ENCODE assay signal across 11 mouse cellular contexts in the genomic region with DNA sequence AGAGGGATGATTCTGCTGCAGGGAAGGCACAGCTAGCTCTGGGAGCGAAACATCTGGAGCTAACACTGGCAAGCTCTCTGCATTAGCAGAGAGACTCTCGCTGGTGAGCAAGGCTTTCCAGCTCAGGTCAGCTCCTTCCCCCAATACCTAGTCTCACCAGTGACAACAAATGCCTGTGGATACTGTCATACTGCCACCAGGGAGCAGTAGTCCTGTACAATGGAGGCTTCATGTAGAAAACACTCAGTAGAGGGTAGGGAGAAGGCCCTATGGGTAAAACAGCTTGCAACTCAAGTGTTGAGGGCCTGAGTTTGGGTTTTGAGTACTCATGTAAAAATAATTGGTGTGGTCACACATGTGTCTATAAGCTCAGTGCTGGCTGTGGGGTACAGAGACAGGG.
DNase-seq lines count a peak whose midpoint lies in the region; ATAC-seq and TF ChIP-seq lines count a peak whose summit lies in the region.
"Had no signal": no experiment of that assay in that cellular context is flagged by ENCODE, and none has a peak within 500 bp of the region (broad histone marks: within the 10 kb centered on the region; RNA-seq: fewer than 3 reads in every experiment).

No protein-coding gene starts in this region.

- H3K9ac ChIP-seq in liver, adult 2 months (ENCODE audit: low read depth, low read length), result no peak overlapping the region
- no peak overlapping the region for H3K9ac ChIP-seq in liver, embryonic 11.5 days (ENCODE audit: low read depth, low read length)
- H3K9ac ChIP-seq: embryonic facial prominence, embryonic 13.5 days; hindbrain, embryonic 14.5 days had no signal

- no peak overlapping the region for H3K27ac ChIP-seq in cerebellum, adult 2 months (ENCODE audit: insufficient read depth, low read length)
- H3K27ac ChIP-seq in liver, adult 2 months (replicated peaks; ENCODE audit: insufficient read depth, low read depth, low read length), result no peak overlapping the region
- no peak overlapping the region for H3K27ac ChIP-seq in liver, embryonic 11.5 days (ENCODE audit: low read depth, low read length)
- H3K27ac ChIP-seq: embryonic facial prominence, embryonic 13.5 days; hindbrain, embryonic 14.5 days had no signal

- TF ChIP-seq CTCF in cerebellum, adult 2 months (IDR thresholded peaks at IDR 0.05; ENCODE audit: borderline replicate concordance, insufficient read depth, low read depth, low read length), result no peak
- TF ChIP-seq CTCF in liver, adult 2 months (IDR thresholded peaks at IDR 0.05; ENCODE audit: low read depth, low read length), result 0 out of 2 replicates have a peak, but pooled peaks have one; percentile 3

- H3K4me3 ChIP-seq in cerebellum, adult 2 months (replicated peaks; ENCODE audit: insufficient read depth, low read depth, low read length), result no peak overlapping the region
- H3K4me3 ChIP-seq in liver, adult 2 months (ENCODE audit: insufficient read depth, low read depth, low read length), result no peak overlapping the region
- no peak overlapping the region for H3K4me3 ChIP-seq in liver, embryonic 11.5 days (ENCODE audit: low read depth, low read length)
- H3K4me3 ChIP-seq: embryonic facial prominence, embryonic 13.5 days had no signal

- peak; percentile 44 to 58 for DNase-seq in cerebellum, postnatal 10 days
- no peak for DNase-seq in cerebellum, adult 2 months
- DNase-seq in liver, adult 2 months (ENCODE audit: extremely low read depth, low read depth, low spot score), result peak; percentile 12
- DNase-seq in liver, embryonic 11.5 days (ENCODE audit: low spot score), result no peak
- no peak for DNase-seq in embryo, embryonic 10.5 days (ENCODE audit: low spot score)
- DNase-seq in adrenal gland, adult 8-10 months, result no peak
- DNase-seq: lung, postnatal 10 days had no signal

- TF ChIP-seq POLR2A in cerebellum, adult 2 months (IDR thresholded peaks at IDR 0.05; ENCODE audit: borderline replicate concordance, insufficient read depth, low read length), result no peak
- TF ChIP-seq POLR2A in liver, adult 2 months (IDR thresholded peaks at IDR 0.05; ENCODE audit: extremely low read depth, insufficient read depth, low read length), result no peak

- ATAC-seq in liver, embryonic 11.5 days (replicated peaks; ENCODE audit: low FRiP score), result no peak
- ATAC-seq in CD4-positive, CD25-positive, alpha-beta regulatory T cell, adult 4 months, result peak; percentile 77
- peak; percentile 67 for ATAC-seq in inflammation-experienced regulatory T-cells, adult 6 months

- H3K79me2 ChIP-seq in liver, adult 2 months (ENCODE audit: control insufficient read depth, insufficient read depth, low read length), result no peaks in the 10 kb centered on the region

- no peaks in the 10 kb centered on the region for H3K4me1 ChIP-seq in cerebellum, adult 2 months (ENCODE audit: control insufficient read depth, insufficient read depth, low read length)
- no peaks in the 10 kb centered on the region for H3K4me1 ChIP-seq in liver, adult 2 months (ENCODE audit: control insufficient read depth, insufficient read depth, low read length)
- H3K4me1 ChIP-seq in liver, embryonic 11.5 days (replicated peaks; ENCODE audit: control insufficient read depth, insufficient read depth, low read length), result no peaks in the 10 kb centered on the region
- H3K4me1 ChIP-seq: embryonic facial prominence, embryonic 13.5 days had no signal

- 90% methylated on average over 2 of the region's 2 CpGs for WGBS in cerebellum, adult 2 months
- 62% methylated on average over 2 of the region's 2 CpGs for WGBS in liver, adult 2 months
- WGBS in liver, embryonic 11.5 days, result 70% methylated on average over 2 of the region's 2 CpGs

- H3K27me3 ChIP-seq in cerebellum, adult 2 months (ENCODE audit: control insufficient read depth, insufficient read depth, low read length), result no peaks in the 10 kb centered on the region
- H3K27me3 ChIP-seq in liver, adult 2 months (ENCODE audit: control insufficient read depth, insufficient read depth, low read length), result no peaks in the 10 kb centered on the region
- H3K27me3 ChIP-seq in liver, embryonic 11.5 days (replicated peaks; ENCODE audit: control insufficient read depth, insufficient read depth, low read length), result no peaks in the 10 kb centered on the region
- H3K27me3 ChIP-seq: embryonic facial prominence, embryonic 13.5 days had no signal

- no peaks in the 10 kb centered on the region for H3K36me3 ChIP-seq in liver, adult 2 months (ENCODE audit: control insufficient read depth, insufficient read depth, low read length)
- H3K36me3 ChIP-seq in liver, embryonic 11.5 days (ENCODE audit: control insufficient read depth, insufficient read depth, low read length), result no peaks in the 10 kb centered on the region
- H3K36me3 ChIP-seq: embryonic facial prominence, embryonic 13.5 days had no signal

- no peaks in the 10 kb centered on the region for H3K9me3 ChIP-seq in liver, embryonic 11.5 days (ENCODE audit: control insufficient read depth, low read length)
- H3K9me3 ChIP-seq: embryonic facial prominence, embryonic 13.5 days had no signal

- H3K4me2 ChIP-seq in liver, embryonic 11.5 days, result no peak overlapping the region
- H3K4me2 ChIP-seq: embryonic facial prominence, embryonic 13.5 days; hindbrain, embryonic 14.5 days had no signal

Comparison
In these comparisons a context has a peak if more than half of its experiments do, and no peak if none do; other contexts are left out.
1. DNase-seq: peak in cerebellum, postnatal 10 days (2 of 2) and liver, adult 2 months (single experiment); none in cerebellum, adult 2 months (0 of 2), liver, embryonic 11.5 days (single experiment), embryo, embryonic 10.5 days (single experiment) and adrenal gland, adult 8-10 months (single experiment).